Mouse (Mus musculus): Measurements from ENCODE around the gene Ltn1. TPM values are rescaled to one million over a fixed set of nuclear protein-coding genes. Genes with fewer than 3 reads are reported as not detected.
A peak's percentile ranks its signal among the peaks of the same experiment; 100 is the strongest.

The Ltn1 gene
- polyA plus RNA-seq, 1 experiment from 2014 or later: 26.2 TPM

GRCm38 (mm10) chr16:87440184-87440686 is 7.8 kb upstream of the Ltn1 start, which contains the start of gene Rwdd2b:
TSS of gene Rwdd2b (minus strand) at chr16:87440573.
- ATAC-seq (ENCODE audit: insufficient number of reproducible peaks, low FRiP score, low TSS enrichment, low read depth): peak; percentile 84
- H3K9me3 ChIP-seq: no peaks in the 10 kb centered on the region
- 0 out of 2 replicates have a peak, but pooled peaks cover 4% of the 10 kb centered on the region for H3K36me3 ChIP-seq
- under 1% methylated on average over 38 of the region's 38 CpGs for WGBS
- H3K4me2 ChIP-seq: peak within 1 kb of the TSS; percentile 75
- H3K4me3 ChIP-seq: peak within 1 kb of the TSS; percentile 83
- peak within 1 kb of the TSS; percentile 90 for H3K27ac ChIP-seq
- peaks cover 20% of the 10 kb centered on the region for H3K4me1 ChIP-seq
- H3K9ac ChIP-seq: peak within 1 kb of the TSS; percentile 89
- no peaks in the 10 kb centered on the region for H3K27me3 ChIP-seq

- no peaks in the 10 kb centered on the region for H3K27me3 ChIP-seq
- H3K9me3 ChIP-seq: no peaks in the 10 kb centered on the region
- 90% methylated on average over 8 of the region's 8 CpGs for WGBS
- no peak overlapping the region for H3K9ac ChIP-seq
- ATAC-seq (ENCODE audit: insufficient number of reproducible peaks, low FRiP score, low TSS enrichment, low read depth): no peak
- H3K4me2 ChIP-seq: no peak overlapping the region
- no peak overlapping the region for H3K4me3 ChIP-seq
- H3K4me1 ChIP-seq: peaks cover 20% of the 10 kb centered on the region
- H3K27ac ChIP-seq: no peak overlapping the region
- peaks cover 7% of the 10 kb centered on the region; the same call in 1 of the 2 replicates for H3K36me3 ChIP-seq
Measured at GRCm38 (mm10) chr16:87438697-87439096, 6.3 kb upstream of the Ltn1 start.

- H3K4me2 ChIP-seq: no peak overlapping the region
- no peak overlapping the region for H3K9ac ChIP-seq
- peaks cover 7% of the 10 kb centered on the region; the same call in 1 of the 2 replicates for H3K36me3 ChIP-seq
- no peaks in the 10 kb centered on the region for H3K9me3 ChIP-seq
- H3K4me1 ChIP-seq: peaks cover 14% of the 10 kb centered on the region
- WGBS: 94% methylated on average over 21 of the region's 21 CpGs
- ATAC-seq (ENCODE audit: insufficient number of reproducible peaks, low FRiP score, low TSS enrichment, low read depth): no peak
- H3K27me3 ChIP-seq: no peaks in the 10 kb centered on the region
- H3K27ac ChIP-seq: no peak overlapping the region
- H3K4me3 ChIP-seq: no peak overlapping the region
Measured at GRCm38 (mm10) chr16:87437096-87437495, 4.7 kb upstream of the Ltn1 start.

GRCm38 (mm10) chr16:87435411-87436205 is 3.2 kb upstream of the Ltn1 start:
- WGBS: 77% methylated on average over 13 of the region's 13 CpGs
- Histone ChIP-seq H3K4me1 (peaks cover 9% of the 10 kb centered on the region; the same call in 1 of the 2 replicates), H3K9me3 (no peaks in the 10 kb centered on the region), H3K4me3 (no peak overlapping the region), H3K27ac (no peak overlapping the region), H3K27me3 (no peaks in the 10 kb centered on the region), H3K36me3 (peaks cover 7% of the 10 kb centered on the region; the same call in 1 of the 2 replicates), H3K9ac (no peak overlapping the region), H3K4me2 (no peak overlapping the region)
- ATAC-seq (ENCODE audit: insufficient number of reproducible peaks, low FRiP score, low TSS enrichment, low read depth): no peak

- H3K4me2 ChIP-seq: no peak overlapping the region
- no peak for ATAC-seq (ENCODE audit: insufficient number of reproducible peaks, low FRiP score, low TSS enrichment, low read depth)
- H3K27me3 ChIP-seq: no peaks in the 10 kb centered on the region
- no peak overlapping the region for H3K4me3 ChIP-seq
- peaks cover 9% of the 10 kb centered on the region; the same call in 1 of the 2 replicates for H3K4me1 ChIP-seq
- WGBS: 77% methylated on average over 6 of the region's 6 CpGs
- peaks cover 7% of the 10 kb centered on the region; the same call in 1 of the 2 replicates for H3K36me3 ChIP-seq
- H3K27ac ChIP-seq: no peak overlapping the region
- no peak overlapping the region for H3K9ac ChIP-seq
- H3K9me3 ChIP-seq: no peaks in the 10 kb centered on the region
Measured at GRCm38 (mm10) chr16:87434946-87435345, 2.5 kb upstream of the Ltn1 start.

- no peaks in the 10 kb centered on the region for H3K9me3 ChIP-seq
- H3K27ac ChIP-seq: no peak overlapping the region
- no peak overlapping the region for H3K4me2 ChIP-seq
- no peak overlapping the region for H3K4me3 ChIP-seq
- peaks cover 6% of the 10 kb centered on the region; the same call in 1 of the 2 replicates for H3K4me1 ChIP-seq
- peaks cover 9% of the 10 kb centered on the region; the same call in 1 of the 2 replicates for H3K36me3 ChIP-seq
- WGBS: 84% methylated on average over 7 of the region's 7 CpGs
- no peak overlapping the region for H3K9ac ChIP-seq
- H3K27me3 ChIP-seq: no peaks in the 10 kb centered on the region
- ATAC-seq (ENCODE audit: insufficient number of reproducible peaks, low FRiP score, low TSS enrichment, low read depth): no peak
Measured at GRCm38 (mm10) chr16:87434266-87434665, 1.9 kb upstream of the Ltn1 start.

GRCm38 (mm10) chr16:87427516-87427915 is 4.9 kb downstream of the Ltn1 start:
- Histone ChIP-seq H3K27ac (no peak overlapping the region), H3K36me3 (peaks cover 47% of the 10 kb centered on the region), H3K4me1 (peaks cover 6% of the 10 kb centered on the region; the same call in 1 of the 2 replicates), H3K4me2 (no peak overlapping the region), H3K9ac (no peak overlapping the region), H3K9me3 (no peaks in the 10 kb centered on the region), H3K27me3 (no peaks in the 10 kb centered on the region), H3K4me3 (no peak overlapping the region)
- no peak for ATAC-seq (ENCODE audit: insufficient number of reproducible peaks, low FRiP score, low TSS enrichment, low read depth)
- WGBS: 96% methylated on average over 8 of the region's 8 CpGs

- H3K4me2 ChIP-seq: no peak overlapping the region
- peaks cover 92% of the 10 kb centered on the region for H3K36me3 ChIP-seq
- no peaks in the 10 kb centered on the region for H3K4me1 ChIP-seq
- 95% methylated on average over 8 of the region's 8 CpGs for WGBS
- H3K9ac ChIP-seq: no peak overlapping the region
- H3K9me3 ChIP-seq: no peaks in the 10 kb centered on the region
- no peak for ATAC-seq (ENCODE audit: insufficient number of reproducible peaks, low FRiP score, low TSS enrichment, low read depth)
- H3K27me3 ChIP-seq: no peaks in the 10 kb centered on the region
- no peak overlapping the region for H3K27ac ChIP-seq
- no peak overlapping the region for H3K4me3 ChIP-seq
Measured at GRCm38 (mm10) chr16:87420662-87421061, 11.8 kb downstream of the Ltn1 start.

- H3K4me3 ChIP-seq: no peak overlapping the region
- no peak overlapping the region for H3K9ac ChIP-seq
- no peak overlapping the region for H3K4me2 ChIP-seq
- 85% methylated on average over 3 of the region's 3 CpGs for WGBS
- no peaks in the 10 kb centered on the region for H3K27me3 ChIP-seq
- no peak overlapping the region for H3K27ac ChIP-seq
- no peaks in the 10 kb centered on the region for H3K4me1 ChIP-seq
- H3K36me3 ChIP-seq: peaks cover 82% of the 10 kb centered on the region
- no peak for ATAC-seq (ENCODE audit: insufficient number of reproducible peaks, low FRiP score, low TSS enrichment, low read depth)
- no peaks in the 10 kb centered on the region for H3K9me3 ChIP-seq
Measured at GRCm38 (mm10) chr16:87405001-87405400, 27.4 kb downstream of the Ltn1 start.

GRCm38 (mm10) chr16:87393813-87394548 is 38.4 kb downstream of the Ltn1 start:
- Histone ChIP-seq H3K9me3 (no peaks in the 10 kb centered on the region), H3K27ac (no peak overlapping the region), H3K27me3 (no peaks in the 10 kb centered on the region), H3K36me3 (peaks cover 66% of the 10 kb centered on the region), H3K4me1 (no peaks in the 10 kb centered on the region), H3K4me3 (no peak overlapping the region), H3K9ac (no peak overlapping the region), H3K4me2 (no peak overlapping the region)
- 47% methylated on average over 16 of the region's 16 CpGs for WGBS
- ATAC-seq (ENCODE audit: insufficient number of reproducible peaks, low FRiP score, low TSS enrichment, low read depth): no peak

- Histone ChIP-seq H3K4me1 (no peaks in the 10 kb centered on the region), H3K27ac (no peak overlapping the region), H3K9ac (no peak overlapping the region), H3K4me3 (no peak overlapping the region), H3K4me2 (no peak overlapping the region), H3K27me3 (no peaks in the 10 kb centered on the region), H3K36me3 (peaks cover 59% of the 10 kb centered on the region), H3K9me3 (no peaks in the 10 kb centered on the region)
- 97% methylated on average over 3 of the region's 3 CpGs for WGBS
- no peak for ATAC-seq (ENCODE audit: insufficient number of reproducible peaks, low FRiP score, low TSS enrichment, low read depth)
Measured at GRCm38 (mm10) chr16:87387444-87387977, 44.9 kb downstream of the Ltn1 start.
